Mouse (Mus musculus): ENCODE results near the gene Nfia.

Nfia gene

GRCm38 (mm10) chr4:97950341-97951071, 178.0 kb downstream of the Nfia start:
- no peak for DNase-seq (ENCODE audit: low spot score)

GRCm38 (mm10) chr4:97953886-97954285, 181.4 kb downstream of the Nfia start:
- no peak for DNase-seq (ENCODE audit: low spot score)

GRCm38 (mm10) chr4:97958121-97958520, 185.6 kb downstream of the Nfia start:
- no peak for DNase-seq (ENCODE audit: low spot score)

GRCm38 (mm10) chr4:97962856-97963255, 190.3 kb downstream of the Nfia start:
- DNase-seq (ENCODE audit: low spot score), result no peak

- no peak for DNase-seq (ENCODE audit: low spot score)
Observed at GRCm38 (mm10) chr4:97963951-97964350, 191.4 kb downstream of the Nfia start.

GRCm38 (mm10) chr4:97968786-97969348, 196.3 kb downstream of the Nfia start:
- no peak for DNase-seq (ENCODE audit: low spot score)

GRCm38 (mm10) chr4:97973064-97973463, 200.5 kb downstream of the Nfia start:
- no peak for DNase-seq (ENCODE audit: low spot score)

GRCm38 (mm10) chr4:97974037-97974436, 201.5 kb downstream of the Nfia start:
- no peak for DNase-seq (ENCODE audit: low spot score)

- no peak for DNase-seq (ENCODE audit: low spot score)
Observed at GRCm38 (mm10) chr4:97976891-97977290, 204.4 kb downstream of the Nfia start.

- DNase-seq (ENCODE audit: low spot score), result no peak
Observed at GRCm38 (mm10) chr4:97984361-97984760, 211.8 kb downstream of the Nfia start.

- no peak for DNase-seq (ENCODE audit: low spot score)
Observed at GRCm38 (mm10) chr4:97986056-97986734, 213.7 kb downstream of the Nfia start.

- no peak for DNase-seq (ENCODE audit: low spot score)
Observed at GRCm38 (mm10) chr4:97986735-97987075, 214.2 kb downstream of the Nfia start.

- DNase-seq (ENCODE audit: low spot score), result no peak
Observed at GRCm38 (mm10) chr4:97988703-97989102, 216.2 kb downstream of the Nfia start.

- no peak for DNase-seq (ENCODE audit: low spot score)
Observed at GRCm38 (mm10) chr4:97990431-97990830, 217.9 kb downstream of the Nfia start.

GRCm38 (mm10) chr4:97991395-97991794, 218.9 kb downstream of the Nfia start:
- no peak for DNase-seq (ENCODE audit: low spot score)

- no peak for DNase-seq (ENCODE audit: low spot score)
Observed at GRCm38 (mm10) chr4:97991880-97992279, 219.3 kb downstream of the Nfia start.

- no peak for DNase-seq (ENCODE audit: low spot score)
Observed at GRCm38 (mm10) chr4:97995911-97996712, 223.6 kb downstream of the Nfia start.

- no peak for DNase-seq (ENCODE audit: low spot score)
Observed at GRCm38 (mm10) chr4:97997151-97997817, 224.8 kb downstream of the Nfia start.

- DNase-seq (ENCODE audit: low spot score), result no peak
Observed at GRCm38 (mm10) chr4:98002206-98002605, 229.7 kb downstream of the Nfia start.

GRCm38 (mm10) chr4:98003323-98004107, 231.0 kb downstream of the Nfia start:
- DNase-seq (ENCODE audit: low spot score), result no peak

- DNase-seq (ENCODE audit: low spot score), result peak; percentile 49
Observed at GRCm38 (mm10) chr4:98004108-98004625, 231.6 kb downstream of the Nfia start.
